Mouse (Mus musculus) limb, embryonic 11.5 days (tissue): Measurements from ENCODE around the gene P4ha2. TPM values are rescaled to one million over a fixed set of nuclear protein-coding genes. Genes with fewer than 3 reads are reported as not detected.
A peak's percentile ranks its signal among the peaks of the same experiment; 100 is the strongest.

Experiments used
- ATAC-seq: fragments of 200-750 bp; cut with Nextera tagmentation; 2 replicates; pipeline ENCODE4 v1.8.0; 2017; ENCODE audit warnings: low read depth; ENCODE audit not compliant: insufficient number of reproducible peaks, low FRiP score, low TSS enrichment
- DNase-seq: peaks from one replicate; pipeline ENCODE4 v3.0.0-alpha.2; 2015; ENCODE audit warnings: low spot score
- H3K27ac ChIP-seq: fragments of 300-500 bp; sonication (generic); replicated peaks from 2 replicates; pipeline ENCODE4 v1.5.1; 2014; ENCODE audit warnings: low read depth, mild to moderate bottlenecking, low read length
- H3K27me3 ChIP-seq: fragments of 300-500 bp; sonication (generic); 2 replicates; pipeline ENCODE4 v1.6.1; 2014; ENCODE audit warnings: mild to moderate bottlenecking, low read length, mixed read lengths; ENCODE audit not compliant: control insufficient read depth, insufficient read depth
- H3K36me3 ChIP-seq: fragments of 300-500 bp; sonication (generic); 2 replicates; pipeline ENCODE4 v1.6.1; 2014; ENCODE audit warnings: mild to moderate bottlenecking, low read length, moderate library complexity, mixed read lengths; ENCODE audit not compliant: control insufficient read depth, insufficient read depth
- H3K4me1 ChIP-seq: fragments of 300-500 bp; sonication (generic); 2 replicates; pipeline ENCODE4 v1.6.1; 2014; ENCODE audit warnings: low read length, mixed read lengths; ENCODE audit not compliant: control insufficient read depth, insufficient read depth
- H3K4me2 ChIP-seq: fragments of 300-500 bp; sonication (generic); 2 replicates; pipeline ENCODE4 v1.6.1; 2014; ENCODE audit warnings: low read depth, mild to moderate bottlenecking, moderate library complexity; ENCODE audit not compliant: severe bottlenecking
- H3K4me3 ChIP-seq: fragments of 300-500 bp; sonication (generic); 2 replicates; pipeline ENCODE4 v1.5.1; 2014; ENCODE audit warnings: low read depth, low read length
- H3K9ac ChIP-seq: fragments of 300-500 bp; sonication (generic); 2 replicates; pipeline ENCODE4 v1.6.1; 2014; ENCODE audit warnings: mild to moderate bottlenecking, low read length
- H3K9me3 ChIP-seq: fragments of 300-500 bp; sonication (generic); 2 replicates; pipeline ENCODE4 v1.6.1; 2016; ENCODE audit warnings: low read length; ENCODE audit not compliant: control insufficient read depth
- WGBS: fragments of 180-500 bp; shearing (Covaris S2); extraction: QIAGEN DNeasy Blood & Tissue Kit; methylation state at CpG from one replicate; pipeline ENCODE4 v1.1.7; 2014; 5-methylcytosine and 5-hydroxymethylcytosine counted together
- polyA plus RNA-seq: library from polyadenylated mRNA; unstranded; fragments of >200 nt; fragmentation: Nextera tagmentation; extraction: Ambion mirVana; gene quantifications from 2 replicates; pipeline ENCODE4 v1.2.1, GENCODE M21; 2014

P4ha2 gene
- polyA plus RNA-seq, 1 experiment from 2014 or later = 44.3 TPM

GRCm38 (mm10) chr11:54141200-54141971 lies 41.5 kb downstream of the P4ha2 start:
- Histone ChIP-seq H3K4me1 (no peaks in the 10 kb centered on the region), H3K4me3 (no peak overlapping the region), H3K36me3 (no peaks in the 10 kb centered on the region), H3K9ac (no peak overlapping the region), H3K27me3 (no peaks in the 10 kb centered on the region), H3K27ac (no peak overlapping the region), H3K9me3 (no peaks in the 10 kb centered on the region), H3K4me2 (no peak overlapping the region)
- no peak for ATAC-seq
- no peak for DNase-seq
- WGBS = 84% methylated on average over 7 of the region's 7 CpGs

GRCm38 (mm10) chr11:54144886-54145285 lies 45.0 kb downstream of the P4ha2 start:
- WGBS = 24% methylated on average over 3 of the region's 3 CpGs
- no peaks in the 10 kb centered on the region for H3K9me3 ChIP-seq
- DNase-seq (peak; percentile 78), ATAC-seq (no peak)
- no peaks in the 10 kb centered on the region for H3K27me3 ChIP-seq
- no peak overlapping the region for H3K4me3 ChIP-seq
- H3K4me1 ChIP-seq = no peaks in the 10 kb centered on the region
- H3K9ac ChIP-seq = no peak overlapping the region
- H3K27ac ChIP-seq = no peak overlapping the region
- H3K4me2 ChIP-seq = no peak overlapping the region
- no peaks in the 10 kb centered on the region for H3K36me3 ChIP-seq

- ATAC-seq (no peak), DNase-seq (no peak)
- Histone ChIP-seq H3K4me1 (no peaks in the 10 kb centered on the region), H3K4me2 (no peak overlapping the region), H3K9me3 (no peaks in the 10 kb centered on the region), H3K4me3 (no peak overlapping the region), H3K36me3 (no peaks in the 10 kb centered on the region), H3K27me3 (no peaks in the 10 kb centered on the region), H3K27ac (no peak overlapping the region), H3K9ac (no peak overlapping the region)
- WGBS = 94% methylated on average over 6 of the region's 6 CpGs
These were observed 46.1 kb downstream of the P4ha2 start for GRCm38 (mm10) chr11:54145990-54146389.

GRCm38 (mm10) chr11:54149791-54150465 lies 50.0 kb downstream of the P4ha2 start:
- no peak for ATAC-seq
- Histone ChIP-seq H3K4me2 (no peak overlapping the region), H3K4me1 (no peaks in the 10 kb centered on the region), H3K9me3 (no peaks in the 10 kb centered on the region), H3K4me3 (no peak overlapping the region), H3K9ac (no peak overlapping the region), H3K27me3 (no peaks in the 10 kb centered on the region), H3K36me3 (no peaks in the 10 kb centered on the region), H3K27ac (no peak overlapping the region)
- 78% methylated on average over 3 of the region's 3 CpGs for WGBS
- DNase-seq = no peak

- Histone ChIP-seq H3K36me3 (no peaks in the 10 kb centered on the region), H3K27ac (no peak overlapping the region), H3K9me3 (no peaks in the 10 kb centered on the region), H3K9ac (no peak overlapping the region), H3K4me2 (no peak overlapping the region), H3K27me3 (no peaks in the 10 kb centered on the region), H3K4me3 (no peak overlapping the region), H3K4me1 (no peaks in the 10 kb centered on the region)
- ATAC-seq = no peak
- 69% methylated on average over 7 of the region's 7 CpGs for WGBS
- DNase-seq = no peak
These were observed 51.2 kb downstream of the P4ha2 start for GRCm38 (mm10) chr11:54151141-54151540.

- no peak overlapping the region for H3K27ac ChIP-seq
- ATAC-seq = no peak
These were observed 53.1 kb downstream of the P4ha2 start for GRCm38 (mm10) chr11:54152957-54153356.

GRCm38 (mm10) chr11:54155864-54156263 lies 56.0 kb downstream of the P4ha2 start:
- 93% methylated on average over 6 of the region's 6 CpGs for WGBS
- no peak for ATAC-seq
- Histone ChIP-seq H3K36me3 (no peaks in the 10 kb centered on the region), H3K27ac (no peak overlapping the region), H3K4me2 (no peak overlapping the region), H3K9me3 (no peaks in the 10 kb centered on the region), H3K4me3 (no peak overlapping the region), H3K4me1 (no peaks in the 10 kb centered on the region), H3K27me3 (no peaks in the 10 kb centered on the region), H3K9ac (no peak overlapping the region)
- no peak for DNase-seq

More at GRCm38 (mm10) chr11:54152957-54153356, 53.1 kb downstream of the P4ha2 start:
- 48% methylated on average over 3 of the region's 3 CpGs for WGBS
- Histone ChIP-seq H3K36me3 (no peaks in the 10 kb centered on the region), H3K4me2 (no peak overlapping the region), H3K9ac (no peak overlapping the region), H3K9me3 (no peaks in the 10 kb centered on the region), H3K4me1 (no peaks in the 10 kb centered on the region), H3K4me3 (no peak overlapping the region), H3K27me3 (no peaks in the 10 kb centered on the region)
- DNase-seq = no peak

- ATAC-seq = no peak
- no peak overlapping the region for H3K9ac ChIP-seq
These were observed 56.6 kb downstream of the P4ha2 start for GRCm38 (mm10) chr11:54156504-54156903.

More at GRCm38 (mm10) chr11:54156504-54156903, 56.6 kb downstream of the P4ha2 start:
- no peaks in the 10 kb centered on the region for H3K4me1 ChIP-seq
- no peak overlapping the region for H3K27ac ChIP-seq
- H3K27me3 ChIP-seq = no peaks in the 10 kb centered on the region
- no peaks in the 10 kb centered on the region for H3K36me3 ChIP-seq
- no peak overlapping the region for H3K4me2 ChIP-seq
- no peak for DNase-seq
- no peak overlapping the region for H3K4me3 ChIP-seq
- no peaks in the 10 kb centered on the region for H3K9me3 ChIP-seq
